Mouse (Mus musculus): ENCODE measurements at regions not wholly inside any gene's neighbourhood (a gene's known extent, or its start where the extent isn't known, plus 50 kb on each side); places are given as distances from the start of the nearest gene placed in this dataset.

DNA sequence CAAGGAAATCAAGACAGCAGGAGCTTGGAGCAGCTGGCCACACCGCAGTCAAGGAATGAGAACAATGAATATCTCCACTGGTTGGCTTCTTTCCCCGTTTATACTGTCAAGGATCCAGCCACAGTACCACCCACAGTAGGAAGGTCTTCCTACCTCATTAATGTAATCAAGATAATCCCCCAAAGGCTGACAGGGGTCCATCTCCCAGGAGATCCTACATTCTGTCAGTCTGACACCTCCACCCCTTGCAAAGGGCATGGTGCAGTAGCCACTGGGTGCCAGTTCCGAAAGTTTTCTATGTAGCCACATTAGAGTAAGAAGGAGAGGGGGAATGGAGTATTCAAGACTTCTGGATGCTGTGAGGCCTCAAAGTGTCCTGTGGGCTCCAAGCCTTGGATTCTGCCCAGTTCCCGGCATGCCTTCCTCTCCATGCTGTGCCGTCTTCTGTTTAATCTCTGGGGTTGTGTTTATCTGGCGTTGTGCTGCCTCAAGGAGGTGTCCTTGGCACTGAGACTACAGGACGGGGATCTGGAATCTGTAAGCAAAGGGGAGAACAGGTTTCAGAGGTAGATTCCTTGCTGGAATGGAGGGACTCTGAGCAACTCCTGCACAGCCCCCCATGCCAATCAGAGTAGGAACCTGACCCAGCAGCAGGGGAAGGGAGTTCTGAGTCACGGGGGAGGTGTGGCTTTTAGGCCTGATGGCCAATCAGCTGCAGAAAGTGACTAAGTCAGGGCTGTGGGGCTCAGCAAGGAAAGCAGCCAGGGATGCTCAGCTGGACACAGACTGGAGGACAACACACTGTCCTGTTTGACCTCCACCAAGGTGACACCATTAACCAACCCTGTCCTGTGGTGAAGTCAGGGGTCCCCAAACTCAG lies 77.3 kb upstream of the Wscd1 start:
- DNase-seq (ENCODE audit: low spot score): no peak

- no peak for DNase-seq (ENCODE audit: low spot score)
Measured at GRCm38 (mm10) chr11:71674319-71674718, 75.4 kb upstream of the Wscd1 start.

DNA sequence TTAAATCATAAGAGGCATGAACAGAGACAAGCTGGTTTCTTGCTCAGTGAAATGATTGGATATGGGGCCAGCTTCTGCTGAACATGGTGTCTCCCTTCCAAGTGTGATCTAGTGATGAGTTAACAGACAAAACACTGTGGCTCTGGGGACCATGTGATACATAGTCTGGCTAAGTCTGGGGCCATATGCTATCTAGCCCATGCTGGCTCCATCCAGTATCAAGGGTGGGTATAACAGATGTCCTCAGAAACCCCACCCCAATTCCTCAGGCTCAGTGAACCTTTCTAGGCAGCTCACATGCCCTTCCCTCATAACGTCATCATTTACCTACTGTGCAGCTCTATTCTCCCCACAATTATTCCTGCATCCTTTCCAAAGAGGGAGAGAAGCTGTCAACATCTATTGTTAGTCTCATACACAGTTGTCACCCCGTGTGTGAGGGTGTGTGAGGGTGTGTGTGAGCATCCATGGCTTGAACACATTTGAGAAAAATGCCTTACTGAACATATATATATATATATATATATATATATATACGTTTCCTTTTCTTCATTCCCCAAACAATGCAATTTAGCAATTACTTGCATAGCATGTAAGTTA lies 73.9 kb upstream of the Wscd1 start:
- no peak for DNase-seq (ENCODE audit: low spot score)

- no peak for DNase-seq (ENCODE audit: low spot score)
Measured at GRCm38 (mm10) chr11:71697017-71697416, 52.7 kb upstream of the Wscd1 start.

DNA sequence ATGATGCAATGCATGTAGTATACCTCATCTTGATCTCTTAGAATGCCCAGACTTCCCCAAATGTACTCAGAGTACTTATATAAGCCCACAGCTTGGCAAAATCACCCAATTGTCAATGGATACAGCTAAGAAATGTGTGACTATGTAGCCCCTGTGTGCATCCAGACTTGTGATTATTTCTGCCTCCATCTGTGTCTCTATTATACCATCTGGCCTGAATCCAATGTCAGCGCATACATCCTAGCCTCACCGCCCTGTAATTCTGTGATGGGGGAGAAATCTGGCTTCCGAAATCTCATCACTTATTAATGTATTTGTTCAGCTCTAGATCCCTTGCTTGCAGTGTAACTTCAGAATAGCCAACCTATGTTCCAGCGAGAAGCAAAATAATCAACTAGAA lies 50.9 kb upstream of the Wscd1 start:
- no peak for DNase-seq (ENCODE audit: low spot score)

All from adipocyte (in vitro differentiated cells).